Mouse (Mus musculus) liver, embryonic 14.5 days (tissue): Measurements from ENCODE around the gene Rac3. TPM values are rescaled to one million over a fixed set of nuclear protein-coding genes. Genes with fewer than 3 reads are reported as not detected.

Experiments used
- ATAC-seq: fragments of 200-750 bp; cut with Nextera tagmentation; 2 replicates; pipeline ENCODE4 v1.8.0; 2017; ENCODE audit warnings: moderate number of reproducible peaks, mild to moderate bottlenecking, moderate library complexity; ENCODE audit not compliant: insufficient read depth
- DNase-seq, 3 experiments: peaks; one replicate each; pipeline ENCODE4 v3.0.0-alpha.2; 2012 to 2013; ENCODE audit warnings: low read depth in 3 of 3, low spot score in 3 of 3
- H3K27ac ChIP-seq: fragments of 300-500 bp; sonication (generic); 2 replicates; pipeline ENCODE4 v1.5.1; 2014; ENCODE audit warnings: moderate library complexity, mild to moderate bottlenecking, control low read depth, inconsistent platforms
- H3K27me3 ChIP-seq: fragments of 300-500 bp; sonication (generic); 2 replicates; pipeline ENCODE4 v1.6.1; 2014; ENCODE audit warnings: mild to moderate bottlenecking, low read length, moderate library complexity; ENCODE audit not compliant: control insufficient read depth, insufficient read depth
- H3K36me3 ChIP-seq: fragments of 300-500 bp; sonication (generic); replicated peaks from 2 replicates; pipeline ENCODE4 v1.6.1; 2014; ENCODE audit warnings: low read depth; ENCODE audit not compliant: control insufficient read depth, insufficient read depth
- H3K4me1 ChIP-seq, 2 experiments: fragments of 200-500 bp in 1 of 2; fragments of 300-500 bp in 1 of 2; sonication (generic) in 1 of 2; replicated peaks; 2 replicates each; pipeline ENCODE4 v1.6.1; 2012 to 2014; ENCODE audit warnings: antibody characterized with exemption in 1 of 2, inconsistent platforms in 1 of 2, low read length in 1 of 2; ENCODE audit not compliant: control insufficient read depth in 2 of 2, insufficient read depth in 2 of 2
- H3K4me2 ChIP-seq: fragments of 300-500 bp; sonication (generic); 2 replicates; pipeline ENCODE4 v1.6.1; 2014; ENCODE audit warnings: low read depth, mild to moderate bottlenecking, control low read depth, moderate library complexity
- H3K4me3 ChIP-seq, 2 experiments: fragments of 200-500 bp in 1 of 2; fragments of 300-500 bp in 1 of 2; sonication (generic) in 1 of 2; 2 replicates each; pipeline ENCODE4 v1.5.1; 2012 to 2014; ENCODE audit warnings: low read depth in 2 of 2, low read length in 2 of 2, mild to moderate bottlenecking in 2 of 2, control low read depth in 1 of 2, inconsistent platforms in 1 of 2, moderate library complexity in 1 of 2; ENCODE audit not compliant: insufficient read depth in 1 of 2
- H3K9ac ChIP-seq: fragments of 300-500 bp; sonication (generic); replicated peaks from 2 replicates; pipeline ENCODE4 v1.6.1; 2014; ENCODE audit warnings: mild to moderate bottlenecking, control low read depth, moderate library complexity
- H3K9me3 ChIP-seq: fragments of 300-500 bp; sonication (generic); 2 replicates; pipeline ENCODE4 v1.6.1; 2016; ENCODE audit warnings: low read length, mixed read lengths; ENCODE audit not compliant: control insufficient read depth
- CTCF ChIP-seq: IDR thresholded peaks from 2 replicates; pipeline ENCODE4 v1.5.1; 2016; ENCODE audit warnings: antibody characterized with exemption, low read depth, control low read depth
- EP300 ChIP-seq: IDR thresholded peaks from 2 replicates; pipeline ENCODE4 v1.6.1; 2016; ENCODE audit warnings: antibody characterized with exemption, low read depth
- WGBS: fragments of 180-500 bp; shearing (Covaris S2); extraction: QIAGEN DNeasy Blood & Tissue Kit; methylation state at CpG from one replicate; pipeline ENCODE4 v1.1.7; 2014; ENCODE audit not compliant: insufficient replicate concordance; 5-methylcytosine and 5-hydroxymethylcytosine counted together
- polyA plus RNA-seq, 2 experiments: library from polyadenylated mRNA; depleted of rRNA in 1 of 2; stranded (reverse) in 1 of 2; unstranded in 1 of 2; fragments of >200 nt; fragmentation: Nextera tagmentation in 1 of 2; extraction: Ambion mirVana in 1 of 2; gene quantifications; 2 replicates each; pipeline versions ENCODE4 v1.2.1 to v1.2.3; 2012 to 2014

Rac3 gene
- polyA plus RNA-seq, 2 experiments: 1.3 TPM; not detected in 1

GRCm38 (mm10) chr11:120684660-120685059 is 36.6 kb upstream of the Rac3 start:
- Histone ChIP-seq H3K9ac (no peak overlapping the region), H3K27me3 (no peaks in the 10 kb centered on the region), H3K4me2 (no peak overlapping the region), H3K27ac (no peak overlapping the region), H3K4me3 (no peak overlapping the region), H3K4me1 (no peaks in the 10 kb centered on the region), H3K36me3 (peaks cover 3% of the 10 kb centered on the region), H3K9me3 (no peaks in the 10 kb centered on the region)
- WGBS: 65% methylated on average over 2 of the region's 2 CpGs
- TF ChIP-seq CTCF (no peak), EP300 (no peak)
- no peak for ATAC-seq
- no peak for DNase-seq

DNA sequence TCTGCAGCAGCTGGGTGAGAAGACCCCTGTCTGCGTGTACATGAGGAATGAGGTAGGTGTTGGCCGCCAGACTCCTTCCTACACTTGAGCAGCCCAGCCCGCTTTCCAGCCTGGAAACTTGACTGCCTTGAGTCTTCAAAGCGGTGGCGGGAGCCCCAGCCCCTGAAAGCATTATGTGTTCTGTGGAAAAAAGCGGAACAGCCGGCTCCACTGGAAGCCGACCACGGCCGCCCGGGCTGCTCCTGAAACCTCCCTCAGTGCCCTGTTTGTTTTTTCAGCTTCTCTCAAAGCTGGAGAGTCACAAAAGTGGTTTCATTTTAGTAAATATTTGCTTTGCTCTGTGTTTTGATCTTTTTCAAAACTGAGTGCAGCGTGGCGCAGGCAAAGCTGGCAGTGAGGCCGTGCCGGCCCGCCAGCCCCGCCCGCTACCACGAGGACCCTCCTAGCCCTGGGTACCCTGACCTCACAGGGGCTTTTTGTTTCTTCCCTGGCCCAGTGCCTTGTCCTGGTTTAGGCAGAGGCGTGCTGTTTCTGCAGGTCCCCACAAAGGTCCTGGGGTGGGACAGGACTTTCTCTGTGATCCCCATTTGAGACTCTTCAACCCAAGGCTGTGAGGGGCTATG is 34.5 kb upstream of the Rac3 start:
- peaks cover 3% of the 10 kb centered on the region; the same call in 1 of the 2 replicates for H3K36me3 ChIP-seq
- H3K4me2 ChIP-seq: no peak overlapping the region
- ATAC-seq (no peak), DNase-seq (no peak)
- WGBS: 86% methylated on average over 20 of the region's 20 CpGs
- no peaks in the 10 kb centered on the region for H3K9me3 ChIP-seq
- H3K27me3 ChIP-seq: no peaks in the 10 kb centered on the region
- H3K27ac ChIP-seq: no peak overlapping the region
- TF ChIP-seq CTCF (no peak), EP300 (no peak)
- H3K4me3 ChIP-seq: no peak overlapping the region
- H3K4me1 ChIP-seq: no peaks in the 10 kb centered on the region
- H3K9ac ChIP-seq: no peak overlapping the region

GRCm38 (mm10) chr11:120689365-120689764 is 31.9 kb upstream of the Rac3 start:
- no peak for DNase-seq
- TF ChIP-seq CTCF: no peak
- Histone ChIP-seq H3K36me3 (peaks cover 3% of the 10 kb centered on the region; the same call in 1 of the 2 replicates), H3K4me2 (no peak overlapping the region), H3K9me3 (no peaks in the 10 kb centered on the region), H3K4me1 (no peaks in the 10 kb centered on the region), H3K4me3 (no peak overlapping the region), H3K27me3 (no peaks in the 10 kb centered on the region), H3K9ac (no peak overlapping the region), H3K27ac (no peak overlapping the region)
- 57% methylated on average over 3 of the region's 3 CpGs for WGBS
- ATAC-seq: no peak

- Histone ChIP-seq H3K27me3 (no peaks in the 10 kb centered on the region), H3K36me3 (no peaks in the 10 kb centered on the region; the same call in 1 of the 2 replicates), H3K27ac (no peak overlapping the region), H3K4me2 (no peak overlapping the region), H3K9me3 (no peaks in the 10 kb centered on the region), H3K9ac (no peak overlapping the region), H3K4me3 (no peak overlapping the region), H3K4me1 (no peaks in the 10 kb centered on the region)
- 86% methylated on average over 4 of the region's 4 CpGs for WGBS
- ATAC-seq: no peak
- no peak for TF ChIP-seq CTCF
- TF ChIP-seq EP300: no peak
- DNase-seq: no peak
Observed at GRCm38 (mm10) chr11:120692471-120693011, 28.7 kb upstream of the Rac3 start.

GRCm38 (mm10) chr11:120693461-120693860 is 27.8 kb upstream of the Rac3 start:
- H3K27ac ChIP-seq: no peak overlapping the region
- H3K9ac ChIP-seq: no peak overlapping the region
- no peak overlapping the region for H3K4me3 ChIP-seq
- H3K4me1 ChIP-seq: no peaks in the 10 kb centered on the region
- H3K9me3 ChIP-seq: no peaks in the 10 kb centered on the region
- no peaks in the 10 kb centered on the region for H3K27me3 ChIP-seq
- H3K4me2 ChIP-seq: no peak overlapping the region
- no peaks in the 10 kb centered on the region; the same call in 1 of the 2 replicates for H3K36me3 ChIP-seq
- DNase-seq (no peak), ATAC-seq (no peak)
- WGBS: 57% methylated on average over 3 of the region's 3 CpGs
- TF ChIP-seq EP300: no peak
- no peak for TF ChIP-seq CTCF
